Mouse (Mus musculus) thymus, adult 18-20 months (tissue): ENCODE data around the gene Wdhd1.

Source experiments
- DNase-seq, 2 experiments: peaks; one replicate each; pipeline ENCODE4 v3.0.0; 2022; ENCODE audit warnings: mixed read lengths in 2 of 2

The Wdhd1 gene

DNA sequence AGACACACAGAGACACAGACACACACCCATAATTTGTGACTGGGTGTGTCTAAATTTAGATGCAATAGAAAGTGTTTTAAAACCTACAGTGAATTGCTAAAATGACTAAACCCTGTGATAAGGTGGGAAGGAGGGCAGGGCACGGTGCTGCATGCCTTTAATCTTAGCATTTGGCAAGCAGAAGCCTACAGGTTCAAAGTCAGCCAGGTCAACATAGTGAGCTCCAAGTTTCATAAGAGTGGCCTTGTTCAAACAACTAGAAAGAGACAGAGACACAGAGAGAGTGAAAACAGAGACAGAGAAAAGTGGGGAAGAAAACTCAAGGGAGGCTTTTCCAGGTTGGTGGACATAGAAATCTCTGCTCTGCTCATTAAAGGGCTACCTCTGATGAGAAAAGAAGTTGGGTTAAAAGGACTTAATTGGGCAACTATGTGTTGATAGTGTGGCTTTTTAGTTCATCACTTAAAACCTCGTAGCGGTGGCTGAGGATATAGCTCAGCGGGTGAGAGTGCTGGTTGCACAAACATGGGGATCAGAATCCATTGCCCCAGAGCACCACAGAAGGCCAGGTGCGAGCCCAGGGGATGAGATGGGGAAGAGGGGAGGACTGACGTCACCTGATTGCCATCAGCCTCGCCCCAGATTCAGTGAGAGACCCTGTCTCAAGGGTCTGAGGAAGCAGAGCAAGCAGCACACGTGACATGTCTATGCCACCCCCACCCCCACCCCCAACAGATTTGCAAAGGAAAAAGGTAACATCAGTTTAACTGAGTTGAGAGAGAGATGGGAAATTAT lies 56.2 kb downstream of the Wdhd1 start:
- peak in 1 of 2 experiments; percentile 38 for DNase-seq

DNA sequence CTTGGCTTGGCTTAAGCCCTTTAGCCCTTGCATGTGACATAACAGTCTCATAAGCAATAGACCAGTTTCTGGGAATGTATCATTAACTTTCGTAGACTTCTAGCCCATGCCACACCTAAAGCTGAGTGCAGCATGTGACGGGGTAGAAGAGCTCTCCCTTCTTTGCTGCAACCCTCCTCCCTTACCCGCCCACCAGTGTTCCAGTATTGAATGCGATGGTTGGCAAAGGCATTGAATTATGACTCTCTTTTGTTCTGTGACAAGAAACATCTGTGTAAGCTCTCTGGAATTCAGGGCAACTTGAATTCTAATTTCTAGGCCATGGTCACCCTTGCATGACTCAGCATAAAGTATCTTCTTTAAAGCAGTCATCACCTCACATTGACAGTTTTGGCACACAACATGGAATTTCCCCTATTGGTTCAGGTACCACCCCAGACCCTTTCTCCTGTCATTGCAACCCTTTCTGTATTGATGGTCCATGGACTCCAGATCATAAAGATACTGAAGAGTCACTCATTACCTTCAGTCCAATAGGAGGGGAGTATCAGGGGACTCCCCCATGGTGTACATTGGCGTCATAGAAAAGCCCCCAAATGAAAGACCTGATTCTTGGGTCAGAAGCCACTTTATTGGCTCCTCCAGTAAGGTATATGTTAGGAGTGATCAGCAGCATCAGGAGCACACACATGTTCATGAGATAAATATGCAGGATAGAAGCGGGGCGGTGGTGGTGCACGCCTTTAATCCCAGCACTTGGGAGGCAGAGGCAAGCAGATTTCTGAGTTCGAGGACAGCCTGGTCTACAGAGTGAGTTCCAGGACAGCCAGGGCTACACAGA lies 57.7 kb downstream of the Wdhd1 start:
- DNase-seq, result no peak

DNA sequence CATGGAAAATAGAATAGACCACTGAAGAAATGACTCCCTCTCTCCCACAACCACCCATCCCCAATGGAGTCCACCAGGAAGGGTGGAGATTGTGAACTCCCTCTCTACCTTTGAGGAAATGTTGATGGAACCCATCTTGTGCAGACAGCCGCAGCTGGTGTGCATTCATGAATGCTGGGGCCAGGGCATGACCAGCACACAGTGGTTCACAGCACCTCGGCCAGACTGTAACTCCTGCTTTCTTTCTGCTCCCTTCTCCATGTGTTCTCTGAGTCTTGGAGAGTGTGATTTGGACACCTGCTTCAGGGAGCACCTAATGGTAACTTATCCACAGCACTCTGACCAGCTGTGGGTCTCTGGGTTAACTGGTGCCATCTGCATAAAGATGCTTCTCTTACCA lies 60.1 kb downstream of the Wdhd1 start:
- DNase-seq, result no peak

- no peak for DNase-seq
Measured at GRCm38 (mm10) chr14:47214367-47214766, 62.3 kb downstream of the Wdhd1 start.

DNA sequence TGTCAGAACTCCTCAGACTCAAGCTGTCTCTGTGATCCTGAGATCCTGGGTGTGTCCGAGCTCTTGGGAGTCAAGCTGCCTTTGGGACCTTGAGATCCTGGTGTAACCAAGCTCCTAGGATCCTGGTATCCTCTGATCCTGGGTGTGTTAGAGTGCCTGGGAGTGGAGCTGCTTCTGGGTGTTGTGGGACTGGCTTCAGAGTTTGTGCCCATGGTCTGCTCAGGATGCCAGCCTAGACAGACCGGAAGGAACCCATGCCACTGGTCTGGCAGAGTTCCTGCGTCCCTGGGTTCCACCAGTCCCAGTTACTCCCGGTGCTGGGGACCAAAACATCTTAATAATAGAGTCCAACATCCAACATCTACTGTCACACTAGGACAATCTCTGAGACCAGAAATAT lies 63.4 kb downstream of the Wdhd1 start:
- no peak for DNase-seq

GRCm38 (mm10) chr14:47209669-47210164 lies 66.9 kb downstream of the Wdhd1 start:
- no peak for DNase-seq

DNA sequence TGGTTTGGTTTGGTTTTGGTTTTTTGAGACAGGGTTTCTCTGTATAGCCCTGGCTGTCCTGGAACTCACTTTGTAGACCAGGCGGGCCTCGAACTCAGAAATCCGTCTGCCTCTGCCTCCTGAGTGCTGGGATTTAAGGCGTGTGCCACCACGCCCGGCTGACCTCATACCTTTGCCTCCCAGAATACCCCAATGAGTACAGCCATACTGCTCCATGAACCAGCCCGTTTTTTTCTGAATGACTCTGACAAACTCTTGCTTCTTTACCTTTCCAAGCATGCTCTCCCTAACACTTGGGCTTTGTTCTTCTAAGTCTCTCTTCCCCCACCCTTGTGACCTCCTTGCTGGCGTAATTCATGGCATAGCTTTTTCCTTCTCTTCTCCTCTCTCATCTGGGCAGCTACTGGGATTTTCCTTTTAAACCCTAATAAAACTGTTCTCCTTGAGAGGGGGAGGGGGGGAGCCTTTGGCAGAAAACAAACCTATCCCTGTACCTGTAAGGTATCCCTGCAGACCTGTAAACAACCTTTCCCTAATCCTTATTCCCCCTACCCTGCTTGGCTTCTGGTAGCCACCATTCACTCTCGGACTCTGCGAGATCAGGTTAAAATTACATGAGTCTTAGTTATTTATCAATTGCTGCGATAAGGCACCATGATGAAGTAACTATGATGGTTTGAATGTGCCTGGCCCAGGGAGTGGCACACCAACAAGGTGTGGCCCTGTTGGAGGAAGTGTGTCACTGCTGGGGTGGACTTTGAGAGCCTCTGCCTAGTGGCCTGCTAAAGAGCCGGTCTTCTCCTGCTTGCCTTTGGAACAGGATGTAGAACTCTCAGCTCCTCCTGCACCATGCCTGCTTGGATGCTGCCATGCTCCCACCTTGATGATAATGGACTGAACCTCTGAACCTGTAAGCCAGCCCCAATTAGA lies 67.8 kb downstream of the Wdhd1 start:
- no peak for DNase-seq

DNA sequence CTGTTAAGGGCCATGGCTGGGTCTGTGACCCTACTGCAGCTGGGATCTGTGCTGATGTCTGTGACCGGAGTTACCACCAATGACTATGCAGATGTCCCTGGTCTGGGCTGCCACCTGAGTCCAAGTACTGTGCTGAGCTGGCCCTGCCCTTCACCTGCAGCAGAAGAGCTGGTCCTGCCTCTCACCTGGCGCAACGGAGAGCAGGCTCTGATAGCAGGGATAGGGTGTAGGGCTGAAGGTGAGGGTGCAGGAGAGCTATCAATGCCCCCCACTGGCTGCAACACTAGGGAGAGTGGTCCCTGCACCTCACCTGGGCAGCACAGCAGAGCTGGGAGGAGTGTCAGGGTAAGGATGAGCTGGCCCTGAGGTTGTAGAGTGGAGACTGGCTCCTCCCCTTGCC lies 70.1 kb downstream of the Wdhd1 start:
- DNase-seq, result no peak

DNA sequence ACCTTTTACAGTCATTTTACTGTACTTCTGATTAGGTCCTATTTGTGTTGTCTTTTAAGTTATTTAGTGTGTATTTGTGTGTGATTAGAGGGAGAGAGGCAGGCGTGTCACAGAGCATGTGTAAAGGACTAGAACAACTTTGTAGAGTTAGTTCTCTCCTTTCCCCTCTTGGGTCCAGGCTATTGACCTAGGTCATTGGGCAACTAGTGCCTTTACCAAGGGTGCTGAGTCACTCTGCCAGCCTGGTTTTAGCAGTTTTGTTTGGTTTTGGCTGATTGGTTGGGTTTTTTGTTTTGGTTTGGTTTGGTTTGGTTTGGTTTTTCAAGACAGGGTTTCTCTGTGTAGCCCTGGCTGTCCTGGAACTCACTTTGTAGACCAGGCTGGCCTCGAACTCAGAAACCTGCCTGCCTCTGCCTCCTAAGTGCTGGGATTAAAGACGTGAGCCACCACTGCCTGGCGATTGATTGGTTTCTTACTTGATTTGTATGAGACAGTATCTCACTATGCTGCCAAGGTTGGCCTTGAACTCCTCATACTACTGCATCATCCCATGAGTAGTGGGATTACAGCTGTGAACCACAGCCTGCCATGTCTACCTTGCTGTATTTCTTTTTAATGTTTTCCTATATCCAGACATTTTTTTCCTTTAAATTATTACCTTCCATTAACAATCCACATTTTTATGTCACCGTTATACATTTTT lies 71.2 kb downstream of the Wdhd1 start:
- no peak for DNase-seq

GRCm38 (mm10) chr14:47197340-47197739 lies 79.3 kb downstream of the Wdhd1 start:
- DNase-seq, result no peak

DNA sequence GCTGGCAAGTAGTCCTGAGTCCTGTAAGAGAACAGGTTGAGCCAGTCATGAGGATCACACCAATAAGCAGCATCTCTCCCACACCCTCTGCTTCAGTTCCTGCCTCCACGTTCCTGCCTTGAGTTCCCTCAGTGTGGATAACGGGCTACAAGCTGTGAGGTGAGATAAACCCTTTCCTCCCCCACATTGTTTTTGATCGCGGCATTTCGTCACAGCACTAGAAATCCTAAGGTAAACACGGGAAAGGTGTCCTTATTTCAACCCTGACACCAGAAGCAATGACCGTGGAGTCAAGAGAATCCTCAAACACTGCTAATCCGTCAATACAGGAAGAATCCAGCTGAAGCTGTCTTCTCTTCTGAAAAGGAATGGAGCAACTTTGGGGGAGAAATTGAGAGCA lies 79.9 kb downstream of the Wdhd1 start:
- no peak for DNase-seq

DNA sequence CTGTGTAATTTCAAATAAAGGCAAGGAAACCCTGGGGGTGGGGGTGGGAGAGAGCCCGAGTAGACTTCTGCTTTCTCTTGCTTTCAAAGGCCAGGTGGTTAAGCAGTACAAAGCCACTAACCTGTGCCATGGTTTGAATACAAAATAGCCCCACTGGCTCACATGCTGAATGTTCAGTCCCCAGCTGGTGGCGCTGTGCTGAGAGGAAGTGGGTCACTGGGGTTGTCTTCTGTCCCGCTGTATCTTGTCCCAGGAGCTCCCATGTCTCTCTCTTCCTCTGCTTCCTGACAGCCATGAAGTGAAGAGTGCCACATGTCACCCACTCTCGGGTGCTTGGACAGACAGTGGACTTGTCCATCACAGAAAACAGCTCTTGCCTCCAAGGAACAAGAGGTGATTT lies 82.6 kb downstream of the Wdhd1 start:
- DNase-seq, result peak; percentile 18 to 41

- DNase-seq, result no peak
Measured at GRCm38 (mm10) chr14:47193506-47193905, 83.2 kb downstream of the Wdhd1 start.

GRCm38 (mm10) chr14:47191861-47192260 lies 84.8 kb downstream of the Wdhd1 start:
- DNase-seq, result no peak
